Mouse (Mus musculus) cerebral cortex, adult 2 months (tissue): Measurements from ENCODE around the gene Fbxl19.

ENCODE experiments used
- WGBS: fragments of 180-500 bp; shearing (Covaris S2); methylation state at CpG from one replicate; pipeline ENCODE4 v1.1.7; 2018; 5-methylcytosine and 5-hydroxymethylcytosine counted together

Fbxl19 gene

GRCm38 (mm10) chr7:127744366-127745045 lies at the start of gene Fbxl19:
Gene Fbxl19 (plus strand): TSS chr7:127744543.
- WGBS: 1% methylated on average over 26 of the region's 26 CpGs

- 63% methylated on average over 6 of the region's 6 CpGs for WGBS
Measured at GRCm38 (mm10) chr7:127698986-127699385, 45.4 kb upstream of the Fbxl19 start.

- WGBS: 77% methylated on average over 3 of the region's 3 CpGs
Measured at GRCm38 (mm10) chr7:127700712-127701331, 43.5 kb upstream of the Fbxl19 start.

GRCm38 (mm10) chr7:127703561-127704178 lies 40.7 kb upstream of the Fbxl19 start:
- 94% methylated on average over 8 of the region's 8 CpGs for WGBS

GRCm38 (mm10) chr7:127704598-127704997 lies 39.7 kb upstream of the Fbxl19 start:
- WGBS: 86% methylated on average over 6 of the region's 6 CpGs

- 43% methylated on average over 4 of the region's 4 CpGs for WGBS
Measured at GRCm38 (mm10) chr7:127705706-127706105, 38.6 kb upstream of the Fbxl19 start.

GRCm38 (mm10) chr7:127707045-127707956 lies 37.0 kb upstream of the Fbxl19 start:
- WGBS: 47% methylated on average over 22 of the region's 22 CpGs

- WGBS: 5% methylated on average over 5 of the region's 5 CpGs
Measured at GRCm38 (mm10) chr7:127707957-127708206, 36.5 kb upstream of the Fbxl19 start.

- WGBS: under 1% methylated on average over 82 of the region's 90 CpGs
Measured at GRCm38 (mm10) chr7:127708207-127709078, 35.9 kb upstream of the Fbxl19 start, which contains the start of gene Bcl7c. Gene Bcl7c (minus strand): TSS chr7:127708933.

GRCm38 (mm10) chr7:127709261-127709979 lies 34.9 kb upstream of the Fbxl19 start:
- 64% methylated on average over 5 of the region's 5 CpGs for WGBS

GRCm38 (mm10) chr7:127711031-127711430 lies 33.3 kb upstream of the Fbxl19 start:
- 93% methylated on average over 3 of the region's 3 CpGs for WGBS

- 81% methylated on average over 3 of the region's 3 CpGs for WGBS
Measured at GRCm38 (mm10) chr7:127711456-127711855, 32.9 kb upstream of the Fbxl19 start.

GRCm38 (mm10) chr7:127712461-127713385 lies 31.6 kb upstream of the Fbxl19 start, which contains the start of gene Ctf1:
Gene Ctf1 (plus strand): TSS chr7:127712736.
- WGBS: 10% methylated on average over 28 of the region's 28 CpGs

- 93% methylated on average over 4 of the region's 4 CpGs for WGBS
Measured at GRCm38 (mm10) chr7:127714816-127715215, 29.5 kb upstream of the Fbxl19 start.

GRCm38 (mm10) chr7:127716992-127717391 lies 27.4 kb upstream of the Fbxl19 start:
- 3% methylated on average over 41 of the region's 41 CpGs for WGBS

GRCm38 (mm10) chr7:127718339-127718738 lies 26.0 kb upstream of the Fbxl19 start:
- 93% methylated on average over 6 of the region's 6 CpGs for WGBS

- 92% methylated on average over 6 of the region's 6 CpGs for WGBS
Measured at GRCm38 (mm10) chr7:127719258-127719657, 25.1 kb upstream of the Fbxl19 start.

- WGBS: 81% methylated on average over 2 of the region's 2 CpGs
Measured at GRCm38 (mm10) chr7:127725490-127725889, 18.9 kb upstream of the Fbxl19 start.

GRCm38 (mm10) chr7:127725924-127726323 lies 18.4 kb upstream of the Fbxl19 start:
- WGBS: 84% methylated on average over 6 of the region's 6 CpGs
